Mouse (Mus musculus) heart, postnatal 10 days (tissue): ENCODE results near the gene Stab2. TPM values are rescaled to one million over a fixed set of nuclear protein-coding genes. Genes with fewer than 3 reads are reported as not detected.
A peak's percentile ranks its signal among the peaks of the same experiment; 100 is the strongest.

Source experiments
- DNase-seq, 2 experiments: peaks; one replicate each; pipeline ENCODE4 v3.0.0; 2021
- intact Hi-C: fragments of 180-260 bp; cut with DNase I; formaldehyde crosslinking; loops from one replicate; pipeline ENCODE4 v1.15.1; 2025
- total RNA-seq, 2 experiments: library from RNA; stranded (reverse); gene quantifications; 2 replicates each; pipeline ENCODE4 v1.2.3; 2021

The Stab2 gene
- total RNA-seq, 2 experiments from 2014 or later = 0.22 to 0.41 TPM

GRCm38 (mm10) chr10:86908562-86908961 is 99.3 kb downstream of the Stab2 start:
- intact Hi-C loops = no loop called here
- DNase-seq = no peak

- DNase-seq = no peak
- intact Hi-C loops = no loop called here
Observed at GRCm38 (mm10) chr10:86907043-86907442, 100.8 kb downstream of the Stab2 start.

GRCm38 (mm10) chr10:86895531-86895930 is 112.3 kb downstream of the Stab2 start:
- intact Hi-C loops = no loop called here
- no peak for DNase-seq

GRCm38 (mm10) chr10:86891066-86891465 is 116.8 kb downstream of the Stab2 start:
- DNase-seq = no peak
- intact Hi-C loops = no loop called here

GRCm38 (mm10) chr10:86890166-86890930 is 117.5 kb downstream of the Stab2 start:
- intact Hi-C loops = no loop called here
- DNase-seq = no peak

GRCm38 (mm10) chr10:86889440-86889839 is 118.4 kb downstream of the Stab2 start:
- intact Hi-C loops = no loop called here
- DNase-seq = no peak

GRCm38 (mm10) chr10:86886434-86886833 is 121.4 kb downstream of the Stab2 start:
- intact Hi-C loops = no loop called here
- DNase-seq = no peak

GRCm38 (mm10) chr10:86881448-86881847 is 126.4 kb downstream of the Stab2 start:
- no peak for DNase-seq
- intact Hi-C loops = no loop called here

GRCm38 (mm10) chr10:86880071-86880806 is 127.6 kb downstream of the Stab2 start:
- no peak for DNase-seq
- intact Hi-C loops = no loop called here

GRCm38 (mm10) chr10:86878721-86879120 is 129.1 kb downstream of the Stab2 start:
- intact Hi-C loops = no loop called here
- DNase-seq = no peak

- intact Hi-C loops = no loop called here
- no peak for DNase-seq
Observed at GRCm38 (mm10) chr10:86872591-86872990, 135.2 kb downstream of the Stab2 start.

GRCm38 (mm10) chr10:86872121-86872520 is 135.7 kb downstream of the Stab2 start:
- DNase-seq = no peak
- intact Hi-C loops = no loop called here

GRCm38 (mm10) chr10:86863429-86863828 is 144.4 kb downstream of the Stab2 start:
- intact Hi-C loops = no loop called here
- DNase-seq = no peak

- no peak for DNase-seq
- intact Hi-C loops = no loop called here
Observed at GRCm38 (mm10) chr10:86862496-86862895, 145.3 kb downstream of the Stab2 start.

GRCm38 (mm10) chr10:86860396-86860795 is 147.4 kb downstream of the Stab2 start:
- DNase-seq = no peak
- intact Hi-C loops = no loop called here

- intact Hi-C loops = no loop called here
- no peak for DNase-seq
Observed at GRCm38 (mm10) chr10:86853433-86853832, 154.4 kb downstream of the Stab2 start.

GRCm38 (mm10) chr10:86852160-86852559 is 155.7 kb downstream of the Stab2 start:
- no peak for DNase-seq
- intact Hi-C loops = no loop called here

GRCm38 (mm10) chr10:86849508-86849907 is 158.3 kb downstream of the Stab2 start:
- peak in 1 of 2 experiments; percentile 24 for DNase-seq
- intact Hi-C loops = no loop called here

- intact Hi-C loops = no loop called here
Observed at GRCm38 (mm10) chr10:86849087-86849486, 158.7 kb downstream of the Stab2 start.

GRCm38 (mm10) chr10:86846926-86847467 is 160.8 kb downstream of the Stab2 start:
- intact Hi-C loops = no loop called here
- no peak for DNase-seq

More at GRCm38 (mm10) chr10:86849087-86849486, 158.7 kb downstream of the Stab2 start:
- no peak for DNase-seq

GRCm38 (mm10) chr10:86842659-86843058 is 165.2 kb downstream of the Stab2 start:
- no peak for DNase-seq
- intact Hi-C loops = no loop called here

GRCm38 (mm10) chr10:86838827-86839226 is 169.0 kb downstream of the Stab2 start:
- DNase-seq = no peak
- intact Hi-C loops = no loop called here
